8 mouse cellular contexts compared by ENCODE assay signal in genomic region chr19:5460465-5460911, GRCm38 (mm10). TPM values are rescaled to one million over a fixed set of nuclear protein-coding genes. Genes with fewer than 3 reads are reported as not detected.
DNase-seq lines count a peak whose midpoint lies in the region; ATAC-seq lines count a peak whose summit lies in the region.

Fibp (plus strand) TSS chr19:5460615.

- no peaks in the 10 kb centered on the region for H3K9me3 ChIP-seq in hindbrain, embryonic 15.5 days

- DNase-seq in R1 (ENCODE audit: low read depth, low spot score), result peak; percentile 91
- peak; percentile 92 for DNase-seq in cerebellum, postnatal 25 days
- DNase-seq in frontal cortex, postnatal 36 days (ENCODE audit: low spot score in 2 of 2), result peak; percentile 85 to 92
- peak; percentile 83 for DNase-seq in left cerebral cortex, adult 11 months (ENCODE audit: low spot score)
- peak; percentile 89 for DNase-seq in right cerebral cortex, adult 18-20 months
- DNase-seq in urinary bladder, postnatal 10 days (ENCODE audit: low spot score), result peak; percentile 54

- H3K9ac ChIP-seq in hindbrain, embryonic 15.5 days, result peak within 1 kb of the TSS; percentile 79

- H3K36me3 ChIP-seq in hindbrain, embryonic 15.5 days, result peaks cover 20% of the 10 kb centered on the region
- peaks cover 35% of the 10 kb centered on the region for H3K36me3 ChIP-seq in macrophage (ENCODE audit: inconsistent target)

- H3K79me2 ChIP-seq in macrophage (ENCODE audit: inconsistent target), result peaks cover 23% of the 10 kb centered on the region

- peaks cover 54% of the 10 kb centered on the region for H3K4me1 ChIP-seq in hindbrain, embryonic 15.5 days (replicated peaks)

- peak within 1 kb of the TSS; percentile 82 for H3K4me3 ChIP-seq in hindbrain, embryonic 15.5 days
- H3K4me3 ChIP-seq in macrophage (ENCODE audit: inconsistent target), result peak within 1 kb of the TSS; percentile 96

- ATAC-seq in hindbrain, embryonic 15.5 days (ENCODE audit: low FRiP score, low read depth), result peak; percentile 65

- peak within 1 kb of the TSS; percentile 95 for H3K4me2 ChIP-seq in hindbrain, embryonic 15.5 days

- under 1% methylated on average over 32 of the region's 32 CpGs for WGBS in hindbrain, embryonic 15.5 days
- 0% methylated on average over 32 of the region's 32 CpGs for WGBS in macrophage (ENCODE audit: missing documents)

- peak within 1 kb of the TSS; percentile 82 for H3K27ac ChIP-seq in hindbrain, embryonic 15.5 days (replicated peaks)
- peak within 1 kb of the TSS; percentile 73 for H3K27ac ChIP-seq in macrophage

- H3K27me3 ChIP-seq in hindbrain, embryonic 15.5 days, result no peaks in the 10 kb centered on the region; the same call in 1 of the 2 replicates

RNA-seq across cellular contexts. Expression of gene Fibp, which starts in this region (rescaled TPM):
- 147 and 160 TPM in 2 replicates for polyA plus RNA-seq in hindbrain, embryonic 15.5 days (2015; fragmentation: Nextera tagmentation; extraction: Ambion mirVana)
- 100 to 1,000 TPM in 18 of 26 experiments, 10 to 100 TPM in 8; 71.9 to 238 (median 149) TPM for total RNA-seq in macrophage (2018; cell fraction: chromatin; rRNA removed)
- 10 to 100 TPM; 28.5 to 61.9 (median 41.5) TPM for total RNA-seq in macrophage (2018; cell fraction: cytosol; rRNA removed)
- 100 to 1,000 TPM in 11 of 26 experiments, 10 to 100 TPM in 15; 42.4 to 210 (median 89.8) TPM for total RNA-seq in macrophage (2018; cell fraction: nucleus; rRNA removed)
- 40.2 to 58.1 TPM (median 52.2 TPM) in 3 replicates for polyA plus RNA-seq in macrophage (2018)

Comparison
In these comparisons a context has a peak if more than half of its experiments do, and no peak if none do; other contexts are left out.
1. Peak in every context shown above with its lines: DNase-seq, ATAC-seq, H3K4me3 ChIP-seq and H3K27ac ChIP-seq.